Mouse (Mus musculus): ENCODE measurements around the gene Pax5. TPM values are rescaled to one million over a fixed set of nuclear protein-coding genes. Genes with fewer than 3 reads are reported as not detected.

Gene Pax5
- polyA plus RNA-seq, 1 experiment from 2014 or later, result 0.56 TPM

- 83% methylated on average over 10 of the region's 10 CpGs for WGBS
- Histone ChIP-seq H3K4me1 (peaks cover 10% of the 10 kb centered on the region; the same call in 1 of the 2 replicates), H3K9me3 (no peaks in the 10 kb centered on the region), H3K4me3 (no peak overlapping the region), H3K27ac (replicated peaks) (no peak overlapping the region), H3K36me3 (replicated peaks) (no peaks in the 10 kb centered on the region), H3K27me3 (replicated peaks; ENCODE audit: low read depth, poor library complexity, severe bottlenecking) (peaks cover 31% of the 10 kb centered on the region)
- no peak for DNase-seq (ENCODE audit: low spot score)
Measured at GRCm38 (mm10) chr4:44569138-44569537, 141.1 kb downstream of the Pax5 start.

- Histone ChIP-seq H3K36me3 (replicated peaks) (no peaks in the 10 kb centered on the region), H3K27ac (replicated peaks) (no peak overlapping the region), H3K27me3 (replicated peaks; ENCODE audit: low read depth, poor library complexity, severe bottlenecking) (peaks cover 36% of the 10 kb centered on the region), H3K9me3 (no peaks in the 10 kb centered on the region), H3K4me1 (peaks cover 10% of the 10 kb centered on the region; the same call in 1 of the 2 replicates), H3K4me3 (no peak overlapping the region)
- DNase-seq (ENCODE audit: low spot score), result no peak
- 86% methylated on average over 10 of the region's 10 CpGs for WGBS
Measured at GRCm38 (mm10) chr4:44568666-44569065, 141.6 kb downstream of the Pax5 start.

DNA sequence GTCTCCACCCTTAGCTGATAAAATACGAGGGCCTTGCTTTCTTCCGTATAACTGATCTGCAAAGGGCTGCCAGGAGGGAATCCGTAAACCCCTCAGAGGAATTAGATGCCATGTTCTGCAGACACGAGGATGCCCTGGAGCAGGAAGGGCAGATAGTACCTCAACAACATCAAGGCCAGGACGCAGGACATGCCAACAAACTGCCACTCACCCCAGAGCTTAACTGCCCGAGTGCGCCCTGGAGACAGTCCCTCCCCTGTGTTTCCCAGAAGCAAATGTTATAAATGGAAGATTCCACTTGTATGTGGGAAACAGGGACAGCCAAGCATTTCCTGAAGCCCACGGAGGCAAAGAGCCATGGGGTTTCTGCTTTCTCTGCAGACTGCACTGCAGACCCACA is 143.9 kb downstream of the Pax5 start:
- no peak overlapping the region for H3K4me3 ChIP-seq
- no peaks in the 10 kb centered on the region for H3K36me3 ChIP-seq (replicated peaks)
- H3K9me3 ChIP-seq, result no peaks in the 10 kb centered on the region
- no peak for DNase-seq (ENCODE audit: low spot score)
- peaks cover 10% of the 10 kb centered on the region; the same call in 1 of the 2 replicates for H3K4me1 ChIP-seq
- H3K27ac ChIP-seq (replicated peaks), result no peak overlapping the region
- peaks cover 57% of the 10 kb centered on the region for H3K27me3 ChIP-seq (replicated peaks; ENCODE audit: low read depth, poor library complexity, severe bottlenecking)
- 73% methylated on average over 8 of the region's 8 CpGs for WGBS

DNA sequence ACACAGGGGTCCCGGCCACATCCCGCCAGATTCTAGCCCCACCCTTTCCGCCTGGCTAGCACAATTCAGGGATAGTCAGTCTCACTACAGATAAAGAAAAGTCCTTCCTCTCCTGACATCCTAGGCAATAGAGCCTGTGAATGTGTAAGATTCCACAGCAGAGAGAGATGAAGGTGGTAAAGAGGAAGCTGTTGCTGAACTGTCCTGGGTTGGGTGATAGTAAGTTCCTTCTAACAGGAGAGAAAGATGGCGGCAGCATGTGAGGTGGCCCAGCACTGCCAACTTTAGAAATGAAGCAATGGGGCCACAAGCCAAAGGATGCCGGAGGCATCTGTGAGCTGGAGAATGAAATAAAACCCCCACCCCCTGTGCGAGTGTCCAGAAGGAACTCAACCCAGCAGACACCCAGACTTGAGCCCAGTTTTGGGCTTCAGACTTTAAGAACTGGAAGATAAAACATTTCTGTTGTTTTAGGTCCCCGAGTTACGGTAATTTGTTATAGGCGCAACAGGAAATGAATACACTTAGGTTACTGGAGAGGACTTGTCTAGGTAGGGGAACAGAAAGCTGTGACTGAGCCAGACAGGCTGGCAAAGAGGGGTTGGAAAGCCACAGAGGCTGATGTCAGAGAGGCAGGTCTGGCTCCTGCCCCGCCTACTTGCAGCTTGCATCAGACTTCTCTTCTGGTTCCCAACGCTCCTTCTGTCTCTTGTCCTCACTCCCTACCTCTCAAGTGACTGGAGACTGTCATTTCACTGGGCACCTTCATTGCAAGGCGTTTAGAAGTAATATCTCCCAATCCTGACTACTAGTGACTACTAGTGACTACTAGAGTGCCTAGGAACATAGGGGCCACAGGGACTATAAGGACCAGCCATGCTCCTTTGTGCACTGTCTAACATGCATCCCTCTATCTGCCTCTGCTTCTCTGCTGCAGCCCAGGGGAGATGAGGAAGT is 144.9 kb downstream of the Pax5 start:
- no peaks in the 10 kb centered on the region for H3K9me3 ChIP-seq
- peaks cover 13% of the 10 kb centered on the region; the same call in 1 of the 2 replicates for H3K4me1 ChIP-seq
- H3K27ac ChIP-seq (replicated peaks), result no peak overlapping the region
- no peak for DNase-seq (ENCODE audit: low spot score)
- H3K27me3 ChIP-seq (replicated peaks; ENCODE audit: low read depth, poor library complexity, severe bottlenecking), result peaks cover 66% of the 10 kb centered on the region
- no peaks in the 10 kb centered on the region for H3K36me3 ChIP-seq (replicated peaks)
- no peak overlapping the region for H3K4me3 ChIP-seq
- WGBS, result 79% methylated on average over 12 of the region's 12 CpGs

GRCm38 (mm10) chr4:44564602-44565001 is 145.7 kb downstream of the Pax5 start:
- 3% methylated on average over 10 of the region's 10 CpGs for WGBS
- Histone ChIP-seq H3K27ac (replicated peaks) (no peak overlapping the region), H3K4me3 (no peak overlapping the region), H3K27me3 (replicated peaks; ENCODE audit: low read depth, poor library complexity, severe bottlenecking) (peaks cover 74% of the 10 kb centered on the region), H3K36me3 (replicated peaks) (no peaks in the 10 kb centered on the region), H3K9me3 (no peaks in the 10 kb centered on the region), H3K4me1 (peaks cover 10% of the 10 kb centered on the region; the same call in 1 of the 2 replicates)
- peak; percentile 83 for DNase-seq (ENCODE audit: low spot score)

- no peak for DNase-seq (ENCODE audit: low spot score)
- Histone ChIP-seq H3K36me3 (replicated peaks) (no peaks in the 10 kb centered on the region), H3K4me1 (peaks cover 27% of the 10 kb centered on the region), H3K4me3 (no peak overlapping the region), H3K27me3 (replicated peaks; ENCODE audit: low read depth, poor library complexity, severe bottlenecking) (peaks cover 77% of the 10 kb centered on the region), H3K9me3 (no peaks in the 10 kb centered on the region), H3K27ac (replicated peaks) (no peak overlapping the region)
- 62% methylated on average over 8 of the region's 8 CpGs for WGBS
Measured at GRCm38 (mm10) chr4:44560956-44561355, 149.3 kb downstream of the Pax5 start.

GRCm38 (mm10) chr4:44558564-44558955 is 151.7 kb downstream of the Pax5 start:
- Histone ChIP-seq H3K36me3 (replicated peaks) (no peaks in the 10 kb centered on the region), H3K4me3 (peak overlapping the region; percentile 64), H3K27ac (replicated peaks) (peak overlapping the region; percentile 80; the same call in 1 of the 2 replicates), H3K9me3 (no peaks in the 10 kb centered on the region), H3K27me3 (replicated peaks; ENCODE audit: low read depth, poor library complexity, severe bottlenecking) (peaks cover 58% of the 10 kb centered on the region), H3K4me1 (peaks cover 21% of the 10 kb centered on the region)
- WGBS, result 4% methylated on average over 7 of the region's 7 CpGs
- DNase-seq (ENCODE audit: low spot score), result no peak

DNA sequence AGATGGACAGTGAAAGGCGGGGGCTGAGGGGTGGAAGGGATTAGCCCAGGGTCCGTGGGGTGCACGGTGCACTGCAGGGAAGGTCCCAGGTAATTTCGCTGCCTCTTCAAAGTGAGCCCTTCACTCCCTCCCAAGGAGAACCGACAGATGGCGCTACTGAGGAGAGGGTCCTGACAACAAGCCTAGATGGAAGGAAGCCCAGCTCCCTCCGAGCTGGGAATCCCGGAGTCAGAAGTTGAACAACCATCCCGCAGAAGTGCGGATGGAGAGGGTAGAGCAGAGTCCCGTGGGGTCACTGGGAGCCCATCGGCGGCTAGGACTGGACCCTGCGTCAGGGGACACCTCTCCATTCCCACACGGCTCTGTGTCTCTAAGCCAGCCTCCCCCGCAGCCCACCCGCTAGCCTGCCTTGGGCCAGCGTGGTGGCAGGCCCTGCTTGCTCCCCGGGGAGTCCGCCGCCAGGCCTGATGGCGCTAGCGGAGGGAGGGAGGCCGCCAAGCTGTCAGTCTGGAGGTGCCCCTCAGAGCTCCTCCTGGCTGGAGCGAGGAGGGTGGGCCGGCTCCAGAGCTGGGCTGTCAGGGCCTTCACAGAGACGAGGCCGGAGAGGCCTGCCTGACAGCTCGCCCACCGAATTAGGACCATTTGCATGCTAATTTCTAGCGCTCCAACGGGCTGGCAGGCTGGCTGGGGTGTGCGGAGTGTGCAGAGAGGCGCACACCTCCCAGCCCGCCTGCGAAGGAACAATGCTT is 152.3 kb downstream of the Pax5 start:
- Histone ChIP-seq H3K27ac (replicated peaks) (peak overlapping the region; percentile 80), H3K9me3 (no peaks in the 10 kb centered on the region), H3K36me3 (replicated peaks) (no peaks in the 10 kb centered on the region), H3K4me1 (peaks cover 21% of the 10 kb centered on the region), H3K27me3 (replicated peaks; ENCODE audit: low read depth, poor library complexity, severe bottlenecking) (peaks cover 52% of the 10 kb centered on the region), H3K4me3 (peak overlapping the region; percentile 64)
- WGBS, result under 1% methylated on average over 36 of the region's 36 CpGs
- DNase-seq (ENCODE audit: low spot score), result peak; percentile 86

DNA sequence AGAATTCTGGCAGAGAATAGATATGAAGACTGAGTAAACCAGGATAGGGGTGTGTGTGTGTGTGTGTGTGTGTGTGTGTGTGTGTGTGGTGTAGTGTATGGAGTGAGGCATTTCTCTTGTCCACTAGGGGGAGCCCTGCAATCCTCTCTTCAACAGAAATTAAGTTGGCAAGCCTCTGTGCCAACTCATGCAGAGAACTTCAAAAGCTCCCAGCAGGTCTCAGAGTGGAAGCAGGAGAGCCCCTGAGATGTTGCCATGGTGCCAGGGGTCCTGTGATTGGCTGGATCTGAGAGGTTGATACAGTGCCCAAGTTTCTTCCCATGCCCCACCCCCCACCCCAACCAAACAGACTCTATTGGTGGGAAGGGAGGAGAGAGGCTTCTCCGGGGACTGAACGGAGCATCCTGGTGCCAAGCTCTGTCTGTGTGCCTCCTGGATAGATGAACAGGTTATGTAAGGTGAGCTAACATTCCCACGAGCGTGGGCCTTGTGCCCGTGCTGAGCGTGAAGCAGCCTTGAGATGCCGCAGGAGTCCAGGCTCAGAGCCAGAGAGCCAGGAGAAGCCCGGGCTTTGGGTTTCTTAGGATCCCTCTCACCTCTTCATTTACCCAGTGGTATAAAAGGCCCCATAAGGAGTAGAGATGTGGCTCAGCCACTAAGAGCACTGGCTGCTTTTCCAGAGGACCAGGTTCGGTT is 153.6 kb downstream of the Pax5 start:
- peaks cover 42% of the 10 kb centered on the region for H3K27me3 ChIP-seq (replicated peaks; ENCODE audit: low read depth, poor library complexity, severe bottlenecking)
- no peak for DNase-seq (ENCODE audit: low spot score)
- no peak overlapping the region for H3K4me3 ChIP-seq
- no peaks in the 10 kb centered on the region for H3K36me3 ChIP-seq (replicated peaks)
- WGBS, result 94% methylated on average over 9 of the region's 9 CpGs
- H3K4me1 ChIP-seq, result peaks cover 21% of the 10 kb centered on the region
- no peak overlapping the region for H3K27ac ChIP-seq (replicated peaks)
- H3K9me3 ChIP-seq, result no peaks in the 10 kb centered on the region

GRCm38 (mm10) chr4:44555576-44555975 is 154.7 kb downstream of the Pax5 start:
- H3K27me3 ChIP-seq (replicated peaks; ENCODE audit: low read depth, poor library complexity, severe bottlenecking), result peaks cover 37% of the 10 kb centered on the region
- no peak overlapping the region for H3K4me3 ChIP-seq
- peaks cover 19% of the 10 kb centered on the region for H3K4me1 ChIP-seq
- no peak overlapping the region for H3K27ac ChIP-seq (replicated peaks)
- no peaks in the 10 kb centered on the region for H3K36me3 ChIP-seq (replicated peaks)
- WGBS, result 83% methylated on average over 9 of the region's 9 CpGs
- no peaks in the 10 kb centered on the region for H3K9me3 ChIP-seq
- no peak for DNase-seq (ENCODE audit: low spot score)

DNA sequence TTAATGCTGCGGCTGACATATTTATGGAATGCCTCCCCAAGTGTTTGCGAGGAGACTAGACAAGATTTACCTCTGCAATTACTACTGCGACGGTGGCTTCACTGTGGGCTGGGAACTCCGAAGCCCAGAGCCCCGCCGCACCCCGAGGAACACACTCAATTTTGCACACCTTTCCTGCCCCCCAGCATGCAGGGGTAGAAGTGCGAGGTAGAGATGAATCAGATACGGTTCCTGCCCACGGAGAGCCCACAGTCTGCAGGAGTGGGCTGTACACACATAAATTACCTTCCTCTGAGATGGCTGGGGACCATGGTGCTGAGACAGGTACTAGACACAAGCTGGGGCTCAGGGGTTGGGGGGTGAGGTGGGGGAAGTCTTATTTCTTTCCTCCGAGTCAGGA is 158.8 kb downstream of the Pax5 start:
- Histone ChIP-seq H3K4me1 (no peaks in the 10 kb centered on the region), H3K9me3 (no peaks in the 10 kb centered on the region), H3K27me3 (replicated peaks; ENCODE audit: low read depth, poor library complexity, severe bottlenecking) (peaks cover 7% of the 10 kb centered on the region; the same call in 1 of the 2 replicates), H3K36me3 (replicated peaks) (no peaks in the 10 kb centered on the region), H3K27ac (replicated peaks) (no peak overlapping the region), H3K4me3 (no peak overlapping the region)
- no peak for DNase-seq (ENCODE audit: low spot score)
- 87% methylated on average over 12 of the region's 12 CpGs for WGBS

DNA sequence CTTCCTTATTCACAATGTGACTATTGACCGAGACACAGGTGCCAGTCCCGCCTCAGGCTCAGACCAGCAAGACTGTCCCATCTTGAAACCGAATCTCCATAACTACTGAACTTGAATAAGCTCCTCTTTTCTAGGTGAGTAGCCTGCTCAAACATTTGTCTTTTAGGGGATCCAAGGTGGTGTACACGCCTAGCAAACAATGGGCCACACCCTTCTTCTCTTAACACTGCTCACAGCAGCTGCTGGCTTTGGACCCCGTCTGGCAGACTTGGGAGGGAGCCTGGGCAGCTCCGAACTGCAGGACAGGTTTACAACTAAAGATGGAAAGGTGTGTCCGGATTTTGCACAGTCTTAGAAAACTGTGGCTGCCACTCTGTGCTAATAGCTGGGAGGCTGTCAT is 161.3 kb downstream of the Pax5 start:
- 82% methylated on average over 7 of the region's 7 CpGs for WGBS
- DNase-seq (ENCODE audit: low spot score), result no peak

More for the DNA sequence above, 161.3 kb downstream of the Pax5 start:
- Histone ChIP-seq H3K9me3 (no peaks in the 10 kb centered on the region), H3K4me3 (no peak overlapping the region), H3K27ac (replicated peaks) (no peak overlapping the region), H3K27me3 (replicated peaks; ENCODE audit: low read depth, poor library complexity, severe bottlenecking) (peaks cover 7% of the 10 kb centered on the region; the same call in 1 of the 2 replicates), H3K4me1 (no peaks in the 10 kb centered on the region), H3K36me3 (replicated peaks) (no peaks in the 10 kb centered on the region)

All from embryonic facial prominence, embryonic 10.5 days (tissue).